Mouse (Mus musculus) left cerebral cortex, postnatal 4 days (tissue): ENCODE data around the gene Gm20458. TPM values are rescaled to one million over a fixed set of nuclear protein-coding genes. Genes with fewer than 3 reads are reported as not detected.

Experiments
- DNase-seq: peaks from one replicate; pipeline ENCODE4 v3.0.0-alpha.2; 2022
- intact Hi-C: fragments of 180-260 bp; cut with DNase I; formaldehyde crosslinking; loops from one replicate; pipeline ENCODE4 v1.15.1; 2025
- total RNA-seq, 2 experiments: library from RNA; stranded (reverse); gene quantifications; 2 replicates each; pipeline ENCODE4 v1.2.3; 2021

The Gm20458 gene
- 1 to 10 TPM in 1 of 2 experiments, not detected in 1; 2.9 TPM for total RNA-seq

DNA sequence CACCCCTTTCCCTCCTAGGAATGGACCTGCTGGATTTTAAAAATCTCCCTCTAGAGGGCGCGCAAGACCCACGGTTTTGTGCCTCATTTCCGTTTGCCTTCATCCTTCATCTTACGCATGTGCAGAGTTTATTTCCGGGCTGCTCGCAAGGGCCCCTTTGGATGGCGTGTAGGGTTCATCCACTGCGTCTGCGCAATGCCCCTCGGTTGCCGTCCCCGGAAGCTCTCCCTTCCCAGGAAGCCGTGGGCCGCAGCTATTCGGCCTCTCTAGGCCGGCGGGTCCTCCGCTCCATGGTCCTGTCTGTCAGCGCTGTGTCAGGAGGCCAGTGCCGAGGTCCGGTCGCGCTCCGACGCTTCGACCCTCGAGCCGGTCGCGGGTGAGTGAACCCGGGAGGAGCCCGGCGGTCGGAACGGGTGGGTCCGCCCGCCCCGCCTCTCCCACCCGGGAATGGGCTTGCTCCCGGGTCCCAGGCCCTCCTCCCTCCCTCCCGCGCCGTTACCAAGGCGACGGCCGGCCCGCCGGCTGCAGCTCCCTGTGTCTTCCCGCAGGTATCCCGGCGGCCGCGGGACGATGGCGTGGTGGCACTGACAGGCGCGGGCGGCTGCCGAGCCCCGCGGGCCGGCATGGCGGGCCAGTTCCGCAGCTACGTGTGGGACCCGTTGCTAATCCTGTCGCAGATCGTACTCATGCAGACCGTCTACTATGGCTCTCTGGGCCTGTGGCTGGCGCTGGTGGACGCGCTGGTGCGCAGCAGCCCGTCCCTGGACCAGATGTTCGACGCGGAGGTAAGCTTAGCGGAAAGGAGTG is at the start of gene Gm20458:
Gm20458 (plus strand) TSS at position 223 of the 807 bp plus-strand sequence.
- intact Hi-C loops, result no loop called here
- DNase-seq, result peak; percentile 96

DNA sequence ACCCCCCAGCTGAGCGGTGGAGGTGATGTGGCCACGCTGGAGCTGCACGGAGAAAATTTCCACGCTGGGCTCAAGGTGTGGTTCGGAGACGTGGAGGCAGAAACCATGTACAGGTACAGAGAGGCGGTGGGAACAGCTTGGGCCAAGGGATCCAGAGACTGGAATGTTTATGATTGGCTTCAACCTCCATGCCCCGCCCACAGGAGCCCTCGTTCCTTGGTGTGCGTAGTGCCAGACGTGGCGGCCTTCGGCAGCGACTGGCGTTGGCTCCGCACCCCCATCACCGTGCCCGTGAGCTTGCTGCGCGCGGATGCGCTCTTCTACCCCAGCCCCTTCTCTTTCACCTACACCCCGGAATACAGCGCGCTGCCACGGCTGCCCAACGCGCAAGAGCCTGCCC is 46.6 kb upstream of the Gm20458 start:
- DNase-seq, result no peak
- intact Hi-C loops, result loop anchor here (10.0 kb wide), 1 partner anchor 121 kb away; no protein-coding TSS in a partner anchor

GRCm38 (mm10) chr2:164414581-164414980 is 46.2 kb upstream of the Gm20458 start:
- no peak for DNase-seq
- intact Hi-C loops, result loop anchor here (10.0 kb wide), 1 partner anchor 120 kb away; no protein-coding TSS in a partner anchor

DNA sequence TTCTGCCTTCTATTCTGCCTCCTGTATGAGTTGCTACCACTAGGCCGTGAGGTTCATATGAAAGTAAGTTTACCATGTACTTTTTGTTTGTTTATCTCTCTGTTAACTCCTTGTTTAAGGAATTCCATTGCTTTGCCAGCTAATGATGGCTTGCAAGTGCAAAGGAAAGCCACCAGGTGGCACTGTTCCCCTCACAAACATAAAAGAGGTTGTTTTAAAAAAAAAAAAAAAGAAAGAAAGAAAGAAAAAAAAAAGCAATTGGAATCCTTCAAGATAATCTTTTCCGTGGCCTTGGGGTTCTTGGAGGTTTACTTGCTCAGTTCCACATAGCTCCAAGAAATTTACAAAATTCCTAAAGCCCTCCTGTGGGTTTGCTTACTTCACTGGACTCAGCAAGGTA is 43.6 kb upstream of the Gm20458 start:
- intact Hi-C loops, result loop anchor here (5.0 to 10.0 kb wide), 2 partner anchors 40 to 118 kb away; partner anchors contain the start of gene Sys1
- DNase-seq, result peak; percentile 40

GRCm38 (mm10) chr2:164418308-164418875 is 42.4 kb upstream of the Gm20458 start:
- intact Hi-C loops, result loop anchor here (5.0 to 10.0 kb wide), 2 partner anchors 39 to 116 kb away; partner anchors contain the start of gene Sys1

GRCm38 (mm10) chr2:164419489-164419888 is 41.3 kb upstream of the Gm20458 start:
- DNase-seq, result no peak
- intact Hi-C loops, result loop anchor here (5.0 to 10.0 kb wide), 2 partner anchors 38 to 115 kb away; partner anchors contain the start of gene Sys1

More at GRCm38 (mm10) chr2:164418308-164418875, 42.4 kb upstream of the Gm20458 start:
- DNase-seq, result no peak

DNA sequence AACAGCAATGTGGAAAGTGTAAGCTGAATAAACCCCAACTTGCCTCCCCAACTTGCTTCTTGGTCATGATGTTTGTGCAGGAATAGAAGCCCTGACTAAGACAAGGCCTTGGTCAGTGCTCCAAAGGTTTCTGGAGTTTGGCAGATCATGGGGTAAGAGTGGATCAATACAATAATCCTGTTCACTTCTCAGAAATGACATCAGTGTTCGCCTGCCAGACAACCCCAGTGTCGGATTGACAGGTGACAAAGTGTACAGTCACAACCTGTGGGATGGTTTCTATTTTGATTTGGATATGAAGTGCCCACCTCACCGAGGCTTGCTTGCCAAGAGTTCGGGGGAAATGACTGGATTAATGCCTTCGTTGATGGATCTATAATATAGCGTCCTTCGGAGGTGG is 39.5 kb upstream of the Gm20458 start:
- intact Hi-C loops, result loop anchor here (10.0 kb wide), 1 partner anchor 143 kb away; the partner anchor contains the start of gene Wfdc2
- DNase-seq, result no peak

DNA sequence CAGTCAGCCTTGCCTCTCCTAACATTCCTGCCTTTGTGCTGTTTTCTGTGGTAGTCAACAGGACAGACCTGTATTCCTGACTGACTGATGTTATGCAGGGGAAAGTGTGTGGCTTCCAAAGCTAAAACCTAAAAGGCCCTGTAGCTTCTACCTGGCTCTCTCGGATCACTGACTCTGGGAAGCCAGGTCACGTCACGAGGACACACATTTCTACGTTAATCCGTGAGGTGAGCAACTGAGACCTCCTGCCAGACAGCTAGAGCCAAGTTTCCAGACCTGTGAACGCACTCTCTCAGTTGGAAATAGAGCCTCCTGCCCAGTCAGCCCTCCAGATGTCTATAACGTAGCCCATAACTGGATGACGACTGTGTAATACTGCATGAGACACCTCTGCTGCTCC is 38.8 kb upstream of the Gm20458 start:
- no peak for DNase-seq
- intact Hi-C loops, result loop anchor here (10.0 kb wide), 1 partner anchor 143 kb away; the partner anchor contains the start of gene Wfdc2

GRCm38 (mm10) chr2:164422675-164423393 is 37.9 kb upstream of the Gm20458 start:
- intact Hi-C loops, result loop anchor here (10.0 kb wide), 1 partner anchor 142 kb away; the partner anchor contains the start of gene Wfdc2

GRCm38 (mm10) chr2:164423464-164423863 is 37.3 kb upstream of the Gm20458 start:
- no peak for DNase-seq
- intact Hi-C loops, result loop anchor here (10.0 kb wide), 1 partner anchor 141 kb away; the partner anchor contains the start of gene Wfdc2

More at GRCm38 (mm10) chr2:164422675-164423393, 37.9 kb upstream of the Gm20458 start:
- DNase-seq, result no peak

DNA sequence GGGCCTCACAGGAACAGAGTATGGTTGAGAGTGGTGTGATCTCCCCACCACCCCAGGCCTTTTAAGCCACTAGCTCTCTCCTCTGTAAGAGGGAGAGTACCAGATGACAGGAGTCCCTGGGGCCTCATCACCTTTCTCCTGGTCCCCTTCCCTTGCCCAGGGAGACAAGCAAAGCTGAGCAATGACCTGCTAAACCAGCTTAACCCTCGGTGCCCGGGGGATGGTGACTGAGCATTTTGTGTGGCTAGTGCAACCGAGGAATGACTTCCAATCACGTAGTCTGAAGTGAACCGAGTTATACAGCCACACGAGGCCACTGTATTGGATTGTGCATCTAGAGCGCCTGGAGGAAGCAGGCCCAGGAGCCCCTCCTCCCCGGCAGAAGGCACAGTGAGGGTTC is 36.4 kb upstream of the Gm20458 start:
- intact Hi-C loops, result loop anchor here (10.0 kb wide), 1 partner anchor 140 kb away; the partner anchor contains the start of gene Wfdc2
- no peak for DNase-seq

GRCm38 (mm10) chr2:164425401-164425800 is 35.4 kb upstream of the Gm20458 start:
- DNase-seq, result peak; percentile 59
- intact Hi-C loops, result loop anchor here (10.0 kb wide), 1 partner anchor 139 kb away; the partner anchor contains the start of gene Wfdc2

DNA sequence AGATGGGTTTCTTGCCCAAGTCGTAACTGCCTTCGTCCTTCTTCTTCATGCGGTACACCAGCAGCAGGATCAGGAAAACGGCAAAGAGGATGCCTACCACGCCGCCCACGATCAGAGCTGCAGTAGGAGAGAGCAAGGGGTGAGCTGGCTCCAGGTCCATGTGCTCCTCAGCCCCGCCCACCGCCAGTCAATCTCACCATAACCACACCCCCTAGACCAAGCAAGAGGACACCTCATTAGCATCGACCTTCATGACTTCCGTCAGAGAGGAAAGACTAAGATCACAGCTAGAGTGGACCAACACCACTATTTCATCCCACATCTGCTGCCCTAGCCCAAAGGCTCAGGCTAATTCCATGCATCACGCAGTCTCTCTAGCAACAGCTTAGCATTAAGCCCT is 34.6 kb upstream of the Gm20458 start:
- no peak for DNase-seq
- intact Hi-C loops, result loop anchor here (10.0 kb wide), 1 partner anchor 139 kb away; the partner anchor contains the start of gene Wfdc2

DNA sequence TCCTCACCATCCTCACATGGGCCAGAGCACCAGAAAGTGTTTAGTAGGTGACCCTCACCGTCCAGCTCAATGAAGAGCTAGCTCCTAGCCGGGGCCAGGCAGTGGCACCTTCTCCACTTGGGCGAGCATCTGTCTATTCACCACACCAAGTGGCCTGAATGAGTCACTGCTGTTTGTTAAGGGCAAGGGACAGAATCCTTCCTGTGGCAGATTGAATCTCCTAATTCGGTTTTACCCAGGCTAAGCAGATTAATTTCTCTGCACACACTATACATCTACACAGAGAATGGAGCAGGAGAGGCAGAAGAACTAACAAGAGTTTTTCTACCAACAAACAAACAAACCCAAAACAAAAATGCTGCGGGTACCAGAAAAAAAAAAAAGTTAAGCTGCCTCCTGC is 33.8 kb upstream of the Gm20458 start:
- intact Hi-C loops, result loop anchor here (10.0 kb wide), 1 partner anchor 138 kb away; the partner anchor contains the start of gene Wfdc2
- DNase-seq, result no peak

DNA sequence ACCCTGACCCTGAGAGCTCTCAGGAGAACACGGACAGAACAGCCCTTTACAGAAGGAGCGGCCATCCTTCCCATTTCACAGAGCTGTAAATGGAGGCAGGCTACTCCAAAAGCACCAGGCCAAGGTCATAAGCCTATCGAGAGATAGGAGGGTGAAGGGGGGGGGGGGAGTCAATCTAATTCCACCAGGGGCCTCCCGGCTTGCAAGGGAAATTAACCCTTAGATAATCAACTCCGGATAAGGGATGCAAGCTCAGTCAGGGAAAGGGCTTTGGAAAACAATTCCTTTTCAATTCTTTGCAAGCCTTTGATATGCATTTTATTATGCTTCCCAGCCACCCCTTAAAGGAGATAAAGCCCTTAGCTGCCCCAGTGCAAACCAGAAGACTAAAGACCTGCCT is 32.3 kb upstream of the Gm20458 start:
- DNase-seq, result no peak
- intact Hi-C loops, result loop anchor here (10.0 kb wide), 1 partner anchor 136 kb away; the partner anchor contains the start of gene Wfdc2

- intact Hi-C loops, result loop anchor here (10.0 kb wide), 1 partner anchor 135 kb away; the partner anchor contains the start of gene Wfdc2
These were observed 30.7 kb upstream of the Gm20458 start for GRCm38 (mm10) chr2:164429881-164430615.

DNA sequence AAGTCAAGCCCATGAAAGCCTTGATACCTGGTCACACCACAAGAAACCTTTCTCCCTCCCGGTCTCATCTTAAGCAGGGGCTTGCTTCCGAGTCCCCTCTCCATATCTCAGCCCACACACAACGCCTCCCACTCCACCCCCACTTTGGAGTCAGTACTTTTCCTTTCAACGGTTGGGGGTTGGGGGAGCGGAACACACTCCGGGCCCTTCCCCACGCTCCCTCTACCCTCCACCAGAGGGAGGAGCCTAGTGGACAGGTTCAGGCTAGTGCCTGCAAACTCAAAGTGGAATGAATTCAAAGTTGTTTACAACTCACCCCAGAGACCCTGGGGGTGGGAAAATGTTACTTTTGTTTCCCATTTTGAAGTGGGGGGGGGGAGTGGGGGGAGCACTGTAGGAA is 30.1 kb upstream of the Gm20458 start:
- no peak for DNase-seq
- intact Hi-C loops, result no loop called here

More at GRCm38 (mm10) chr2:164429881-164430615, 30.7 kb upstream of the Gm20458 start:
- DNase-seq, result no peak

DNA sequence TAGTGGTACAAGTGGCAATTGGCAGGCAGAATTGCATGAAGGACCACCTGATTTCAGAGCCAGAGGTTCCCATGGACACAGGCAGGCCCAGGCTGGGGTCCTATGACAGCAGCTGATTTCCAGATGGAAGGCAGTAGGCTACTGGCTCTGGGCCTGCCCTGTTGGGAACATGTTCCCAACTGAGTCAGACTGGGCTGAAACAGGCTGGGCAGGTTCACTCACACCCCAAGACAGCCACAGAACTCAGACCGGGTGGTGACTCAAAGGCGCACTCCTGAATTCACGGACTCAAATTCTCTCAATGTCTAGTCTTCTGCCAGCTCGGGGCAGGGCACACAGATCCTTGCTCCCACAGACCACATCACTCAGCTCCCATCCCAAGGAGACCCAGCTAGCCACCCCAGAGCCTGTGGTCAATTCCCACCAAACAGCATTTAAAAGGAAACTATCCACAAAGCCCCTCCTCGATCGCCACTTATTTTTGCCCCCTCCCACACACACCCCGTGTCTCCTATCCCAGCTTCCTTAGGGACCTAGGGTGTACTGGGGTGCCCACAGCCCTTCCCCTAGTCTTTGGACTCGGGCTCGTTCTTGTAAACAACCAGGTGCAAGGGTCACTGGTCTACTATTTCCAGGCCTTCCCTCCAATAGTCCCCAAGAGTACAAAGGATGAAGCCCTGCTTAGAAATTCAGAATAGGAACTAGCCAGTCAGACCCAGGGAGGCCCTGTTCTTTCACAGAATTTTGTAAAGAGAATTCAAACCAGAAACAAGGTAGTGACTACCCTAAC is 28.9 kb upstream of the Gm20458 start:
- intact Hi-C loops, result no loop called here
- no peak for DNase-seq
